Mouse (Mus musculus) CH12.LX (cell line): ENCODE measurements around the gene Slc4a3. TPM values are rescaled to one million over a fixed set of nuclear protein-coding genes. Genes with fewer than 3 reads are reported as not detected.

ENCODE experiments used
- DNase-seq: peaks from one replicate; pipeline ENCODE4 v3.0.0-alpha.2; 2013; ENCODE audit errors: extremely low read depth
- H3K27ac ChIP-seq: 2 replicates; pipeline ENCODE4 v1.5.1; 2012; ENCODE audit warnings: low read depth, mild to moderate bottlenecking, control low read depth, moderate library complexity; ENCODE audit not compliant: insufficient read depth
- H3K27me3 ChIP-seq: replicated peaks from 2 replicates; pipeline ENCODE3; 2012; ENCODE audit warnings: inconsistent platforms
- H3K36me3 ChIP-seq, 2 experiments: replicated peaks in 1 of 2; 2 replicates each; pipeline versions ENCODE3 to v1.6.1; 2012; ENCODE audit warnings: inconsistent platforms in 1 of 2, low read length in 1 of 2, mild to moderate bottlenecking in 1 of 2, mixed read lengths in 1 of 2, moderate library complexity in 1 of 2; ENCODE audit not compliant: control insufficient read depth in 1 of 2, insufficient read depth in 1 of 2
- H3K4me1 ChIP-seq, 2 experiments: 2 replicates each; pipeline ENCODE4 v1.6.1; 2012; ENCODE audit warnings: inconsistent platforms in 1 of 2, moderate library complexity in 1 of 2; ENCODE audit not compliant: insufficient read depth in 2 of 2, control insufficient read depth in 1 of 2
- H3K4me2 ChIP-seq: 2 replicates; pipeline ENCODE4 v1.6.1; 2012; ENCODE audit warnings: low read depth, mild to moderate bottlenecking, control low read depth; ENCODE audit not compliant: poor library complexity, insufficient read depth, severe bottlenecking
- H3K4me3 ChIP-seq, 3 experiments: fragments of 150-350 bp in 1 of 3; sonication (generic) in 1 of 3; replicated peaks in 1 of 3; 2 replicates each; pipeline versions ENCODE3 to v1.5.1; 2011 to 2012; ENCODE audit warnings: low read depth in 2 of 3, low read length in 2 of 3, mild to moderate bottlenecking in 2 of 3, moderate library complexity in 2 of 3, control low read depth in 1 of 3, improper control_type of control experiment in 1 of 3, inconsistent platforms in 1 of 3, mixed read lengths in 1 of 3; ENCODE audit not compliant: poor library complexity in 1 of 3
- H3K79me2 ChIP-seq: replicated peaks from 2 replicates; pipeline ENCODE4 v1.6.1; 2012; ENCODE audit warnings: mild to moderate bottlenecking, moderate library complexity; ENCODE audit not compliant: control insufficient read depth, poor library complexity, insufficient read depth, severe bottlenecking; ENCODE audit errors: extremely low read depth
- H3K9ac ChIP-seq: 2 replicates; pipeline ENCODE4 v1.6.1; 2012; ENCODE audit warnings: low read depth, mild to moderate bottlenecking, control low read depth, moderate library complexity; ENCODE audit not compliant: insufficient read depth
- H3K9me3 ChIP-seq: replicated peaks from 2 replicates; pipeline ENCODE3; 2012; ENCODE audit warnings: low read length, inconsistent platforms, mixed read lengths
- BHLHE40 ChIP-seq: IDR thresholded peaks from 2 replicates; pipeline ENCODE4 v1.6.1; 2011; ENCODE audit warnings: mild to moderate bottlenecking, low read depth, low read length, improper control_type of control experiment
- EP300 ChIP-seq: IDR thresholded peaks from 2 replicates; pipeline ENCODE4 v1.6.1; 2011; ENCODE audit warnings: low read length, improper control_type of control experiment
- ETS1 ChIP-seq: conservative IDR thresholded peaks from 2 replicates; pipeline ENCODE4 v1.6.1; 2012; ENCODE audit warnings: low read depth, mild to moderate bottlenecking, inconsistent platforms, low read length, improper control_type of control experiment, moderate library complexity
- MAZ ChIP-seq: IDR thresholded peaks from 2 replicates; pipeline ENCODE4 v1.6.1; 2012; ENCODE audit warnings: low read depth, mild to moderate bottlenecking, inconsistent platforms, low read length, improper control_type of control experiment, moderate library complexity
- MEF2A ChIP-seq: IDR thresholded peaks from 2 replicates; pipeline ENCODE4 v1.6.1; 2014; ENCODE audit warnings: low read depth, mild to moderate bottlenecking, inconsistent platforms, low read length, improper control_type of control experiment, borderline replicate concordance
- MXI1 ChIP-seq: IDR thresholded peaks from 2 replicates; pipeline ENCODE4 v1.6.1; 2011; ENCODE audit warnings: mild to moderate bottlenecking, low read depth, low read length, improper control_type of control experiment
- PAX5 ChIP-seq: IDR thresholded peaks from 2 replicates; pipeline ENCODE4 v1.6.1; 2012; ENCODE audit warnings: low read length, inconsistent platforms, mixed read lengths
- RCOR1 ChIP-seq: conservative IDR thresholded peaks from 2 replicates; pipeline ENCODE4 v1.6.1; 2012; ENCODE audit warnings: low read depth, mild to moderate bottlenecking, inconsistent platforms, low read length, improper control_type of control experiment
- TCF12 ChIP-seq: IDR thresholded peaks from 2 replicates; pipeline ENCODE4 v1.6.1; 2014; ENCODE audit warnings: low read depth, mild to moderate bottlenecking, inconsistent platforms, low read length, improper control_type of control experiment
- UBTF ChIP-seq: IDR thresholded peaks from 2 replicates; pipeline ENCODE4 v1.6.1; 2012; ENCODE audit warnings: low read depth, mild to moderate bottlenecking, inconsistent platforms, low read length, improper control_type of control experiment, moderate library complexity
- USF1 ChIP-seq: IDR thresholded peaks from 2 replicates; pipeline ENCODE4 v1.6.1; 2014; ENCODE audit warnings: low read depth, mild to moderate bottlenecking, inconsistent platforms, low read length, improper control_type of control experiment
- ZC3H11A ChIP-seq: IDR thresholded peaks from 2 replicates; pipeline ENCODE4 v1.6.1; 2012; ENCODE audit warnings: low read depth, mild to moderate bottlenecking, inconsistent platforms, low read length, improper control_type of control experiment
- ZKSCAN1 ChIP-seq: IDR thresholded peaks from 2 replicates; pipeline ENCODE4 v1.6.1; 2012; ENCODE audit warnings: low read depth, inconsistent platforms, low read length, improper control_type of control experiment, borderline replicate concordance
- ZMIZ1 ChIP-seq: IDR thresholded peaks from 2 replicates; pipeline ENCODE4 v1.6.1; 2012; ENCODE audit warnings: low read depth, mild to moderate bottlenecking, inconsistent platforms, low read length, improper control_type of control experiment
- dilution Hi-C: fragments of 300-500 bp; cut with MboI; formaldehyde crosslinking; loops from 2 replicates; pipeline ENCODE4 v1.14.3; 2020; ENCODE audit warnings: low sequenced_read_pairs; ENCODE audit not compliant: extremely low pct_unique_long_range_greater_than_20kb, extremely low pct_ligation_motif_present
- in situ Hi-C: fragments of 300-500 bp; cut with MboI; formaldehyde crosslinking; loops from 3 replicates; pipeline ENCODE4 v1.14.3; 2019; ENCODE audit warnings: low sequenced_read_pairs, low pct_ligation_motif_present, low pct_unique_long_range_greater_than_20kb, mixed read lengths
- polyA plus RNA-seq: library from polyadenylated mRNA; unstranded; fragments of >175 nt; gene quantifications from 2 replicates; pipeline ENCODE4 v1.2.1, GENCODE M21; 2012; ENCODE audit warnings: low read depth; ENCODE audit not compliant: insufficient read length
- total RNA-seq, 2 experiments: library from RNA; depleted of rRNA; stranded (reverse); fragments of 300-350 nt in 1 of 2; fragments of >200 nt in 1 of 2; gene quantifications; 2 replicates each; pipeline ENCODE4 v1.2.3; 2012 to 2014

Gene Slc4a3
- total and polyA plus RNA-seq, 3 experiments: 0.03 to 0.21 TPM; not detected in 1

- H3K4me2 ChIP-seq: no peak overlapping the region
- H3K4me3 ChIP-seq: no peak overlapping the region
- in situ Hi-C loops: loop anchor here (5.0 kb wide), 1 partner anchor 38 kb away; no protein-coding TSS in a partner anchor
- H3K27ac ChIP-seq: no peak overlapping the region
- DNase-seq: no peak
- peaks cover 3% of the 10 kb centered on the region for H3K27me3 ChIP-seq
- H3K9me3 ChIP-seq: no peaks in the 10 kb centered on the region
- no peaks in the 10 kb centered on the region for H3K79me2 ChIP-seq
- H3K9ac ChIP-seq: no peak overlapping the region
- no peaks in the 10 kb centered on the region for H3K4me1 ChIP-seq
- TF ChIP-seq MEF2A: no peak
- TF ChIP-seq RCOR1: no peak
- TF ChIP-seq MAZ: no peak
- TF ChIP-seq TCF12: no peak
- TF ChIP-seq ZKSCAN1: no peak
- dilution Hi-C loops: no loop called here
- no peaks in the 10 kb centered on the region for H3K36me3 ChIP-seq
Observed at GRCm38 (mm10) chr1:75594836-75595235, 48.8 kb downstream of the Slc4a3 start.

GRCm38 (mm10) chr1:75595930-75596329 lies 49.9 kb downstream of the Slc4a3 start:
- H3K4me1 ChIP-seq: no peaks in the 10 kb centered on the region
- in situ Hi-C loops: no loop called here
- H3K4me2 ChIP-seq: no peak overlapping the region
- no peak for DNase-seq
- peaks cover 4% of the 10 kb centered on the region for H3K27me3 ChIP-seq
- H3K79me2 ChIP-seq: no peaks in the 10 kb centered on the region
- H3K36me3 ChIP-seq: no peaks in the 10 kb centered on the region
- H3K4me3 ChIP-seq: no peak overlapping the region
- no peaks in the 10 kb centered on the region for H3K9me3 ChIP-seq
- dilution Hi-C loops: no loop called here
- H3K27ac ChIP-seq: no peak overlapping the region
- no peak for TF ChIP-seq ZMIZ1
- no peak for TF ChIP-seq UBTF
- no peak for TF ChIP-seq MEF2A
- TF ChIP-seq MXI1: no peak
- no peak for TF ChIP-seq BHLHE40
- no peak for TF ChIP-seq MAZ
- TF ChIP-seq PAX5: no peak
- no peak for TF ChIP-seq USF1
- TF ChIP-seq, all 38 proteins: peak for 0
- H3K9ac ChIP-seq: no peak overlapping the region

- dilution Hi-C loops (no loop called here), in situ Hi-C loops (no loop called here)
- Histone ChIP-seq H3K36me3 (no peaks in the 10 kb centered on the region), H3K4me1 (no peaks in the 10 kb centered on the region), H3K9ac (no peak overlapping the region), H3K27ac (no peak overlapping the region), H3K9me3 (no peaks in the 10 kb centered on the region), H3K4me3 (no peak overlapping the region), H3K79me2 (no peaks in the 10 kb centered on the region), H3K4me2 (no peak overlapping the region), H3K27me3 (peaks cover 3% of the 10 kb centered on the region)
- DNase-seq: no peak
- no peak for TF ChIP-seq ETS1
- TF ChIP-seq EP300: no peak
- no peak for TF ChIP-seq ZC3H11A
- TF ChIP-seq MEF2A: no peak
- no peak for TF ChIP-seq RCOR1
Observed at GRCm38 (mm10) chr1:75596906-75597305, 50.8 kb downstream of the Slc4a3 start.
